Mouse (Mus musculus) intestine, embryonic 14.5 days (tissue): ENCODE measurements around the gene Scyl2. TPM values are rescaled to one million over a fixed set of nuclear protein-coding genes. Genes with fewer than 3 reads are reported as not detected.

ENCODE experiments used
- ATAC-seq: fragments of 200-750 bp; cut with Nextera tagmentation; replicated peaks from 2 replicates; pipeline ENCODE4 v1.8.0; 2017; ENCODE audit warnings: low read depth, moderate number of reproducible peaks, moderate TSS enrichment, moderate library complexity; ENCODE audit not compliant: low FRiP score, low TSS enrichment
- DNase-seq: peaks from one replicate; pipeline ENCODE4 v3.0.0-alpha.2; 2018; ENCODE audit warnings: low spot score
- H3K27ac ChIP-seq: fragments of 300-500 bp; sonication (generic); 2 replicates; pipeline ENCODE4 v1.5.1; 2014; ENCODE audit warnings: low read depth, mild to moderate bottlenecking, control low read depth
- H3K27me3 ChIP-seq: fragments of 300-500 bp; sonication (generic); replicated peaks from 2 replicates; pipeline ENCODE4 v1.6.1; 2014; ENCODE audit warnings: low read length, control low read depth; ENCODE audit not compliant: control insufficient read depth, insufficient read depth
- H3K36me3 ChIP-seq: fragments of 300-500 bp; sonication (generic); 2 replicates; pipeline ENCODE4 v1.6.1; 2014; ENCODE audit warnings: low read length, control low read depth; ENCODE audit not compliant: control insufficient read depth, insufficient read depth
- H3K4me1 ChIP-seq: fragments of 300-500 bp; sonication (generic); replicated peaks from 2 replicates; pipeline ENCODE4 v1.6.1; 2014; ENCODE audit warnings: low read length, control low read depth, mixed read lengths; ENCODE audit not compliant: control insufficient read depth, insufficient read depth
- H3K4me2 ChIP-seq: fragments of 300-500 bp; sonication (generic); 2 replicates; pipeline ENCODE4 v1.6.1; 2014; ENCODE audit warnings: low read length
- H3K4me3 ChIP-seq: fragments of 300-500 bp; sonication (generic); 2 replicates; pipeline ENCODE4 v1.5.1; 2014; ENCODE audit warnings: low read depth, low read length, control low read depth, mixed read lengths
- H3K9ac ChIP-seq: fragments of 300-500 bp; sonication (generic); 2 replicates; pipeline ENCODE4 v1.6.1; 2014; ENCODE audit warnings: mild to moderate bottlenecking, low read length
- H3K9me3 ChIP-seq: fragments of 300-500 bp; sonication (generic); 2 replicates; pipeline ENCODE4 v1.6.1; 2016; ENCODE audit warnings: low read length, control low read depth; ENCODE audit not compliant: control insufficient read depth
- WGBS: fragments of 180-500 bp; shearing (Covaris S2); extraction: QIAGEN DNeasy Blood & Tissue Kit; methylation state at CpG from one replicate; pipeline ENCODE4 v1.1.7; 2014; 5-methylcytosine and 5-hydroxymethylcytosine counted together
- polyA plus RNA-seq: library from polyadenylated mRNA; unstranded; fragments of >200 nt; fragmentation: Nextera tagmentation; extraction: Ambion mirVana; gene quantifications from 2 replicates; pipeline ENCODE4 v1.2.1, GENCODE M21; 2014

Scyl2 gene
- 14.3 and 14.5 TPM in 2 replicates for polyA plus RNA-seq

- ATAC-seq (peak; percentile 99), DNase-seq (peak; percentile 98)
- no peaks in the 10 kb centered on the region for H3K27me3 ChIP-seq
- WGBS: 4% methylated on average over 30 of the region's 31 CpGs
- H3K27ac ChIP-seq: peak within 1 kb of the TSS; percentile 59
- peak within 1 kb of the TSS; percentile 80 for H3K4me2 ChIP-seq
- no peaks in the 10 kb centered on the region for H3K9me3 ChIP-seq
- peaks cover 6% of the 10 kb centered on the region for H3K4me1 ChIP-seq
- H3K4me3 ChIP-seq: peak within 1 kb of the TSS; percentile 90
- peak within 1 kb of the TSS; percentile 86 for H3K9ac ChIP-seq
- no peaks in the 10 kb centered on the region for H3K36me3 ChIP-seq
Observed at GRCm38 (mm10) chr10:89686139-89686808, at the start of gene Scyl2. Gene Scyl2 (minus strand): TSS chr10:89686285.

GRCm38 (mm10) chr10:89732001-89732794 lies 46.1 kb upstream of the Scyl2 start, which contains the start of gene Actr6:
Gene Actr6 (minus strand): TSS chr10:89732295.
- peak within 1 kb of the TSS; percentile 67 for H3K9ac ChIP-seq
- DNase-seq (peak; percentile 96), ATAC-seq (peak; percentile 98)
- peaks cover 4% of the 10 kb centered on the region for H3K36me3 ChIP-seq
- no peaks in the 10 kb centered on the region for H3K9me3 ChIP-seq
- peak within 1 kb of the TSS; percentile 43; the same call in 1 of the 2 replicates for H3K27ac ChIP-seq
- peaks cover 4% of the 10 kb centered on the region; the same call in 1 of the 2 replicates for H3K4me1 ChIP-seq
- peak within 1 kb of the TSS; percentile 79 for H3K4me2 ChIP-seq
- WGBS: under 1% methylated on average over 49 of the region's 49 CpGs
- H3K4me3 ChIP-seq: peak within 1 kb of the TSS; percentile 87
- H3K27me3 ChIP-seq: no peaks in the 10 kb centered on the region

- ATAC-seq: no peak
Observed at GRCm38 (mm10) chr10:89731341-89731740, 45.3 kb upstream of the Scyl2 start.

GRCm38 (mm10) chr10:89730386-89730785 lies 44.3 kb upstream of the Scyl2 start:
- Histone ChIP-seq H3K4me2 (no peak overlapping the region), H3K9me3 (no peaks in the 10 kb centered on the region), H3K9ac (no peak overlapping the region), H3K27ac (no peak overlapping the region), H3K4me3 (no peak overlapping the region), H3K36me3 (peaks cover 19% of the 10 kb centered on the region), H3K4me1 (peaks cover 4% of the 10 kb centered on the region; the same call in 1 of the 2 replicates), H3K27me3 (no peaks in the 10 kb centered on the region)
- DNase-seq (no peak), ATAC-seq (no peak)
- WGBS: 83% methylated on average over 6 of the region's 6 CpGs

More at GRCm38 (mm10) chr10:89731341-89731740, 45.3 kb upstream of the Scyl2 start:
- no peaks in the 10 kb centered on the region for H3K27me3 ChIP-seq
- H3K4me1 ChIP-seq: peaks cover 4% of the 10 kb centered on the region; the same call in 1 of the 2 replicates
- no peak for DNase-seq
- no peak overlapping the region for H3K27ac ChIP-seq
- peak overlapping the region; percentile 87 for H3K4me3 ChIP-seq
- H3K9me3 ChIP-seq: no peaks in the 10 kb centered on the region
- peak overlapping the region; percentile 79 for H3K4me2 ChIP-seq
- 12% methylated on average over 5 of the region's 5 CpGs for WGBS
- H3K36me3 ChIP-seq: peaks cover 10% of the 10 kb centered on the region
- peak overlapping the region; percentile 67 for H3K9ac ChIP-seq

- Histone ChIP-seq H3K27ac (no peak overlapping the region), H3K9me3 (no peaks in the 10 kb centered on the region), H3K4me3 (no peak overlapping the region), H3K4me2 (no peak overlapping the region), H3K27me3 (no peaks in the 10 kb centered on the region), H3K9ac (no peak overlapping the region), H3K36me3 (peaks cover 52% of the 10 kb centered on the region), H3K4me1 (no peaks in the 10 kb centered on the region)
- WGBS: 90% methylated on average over 14 of the region's 14 CpGs
- ATAC-seq (no peak), DNase-seq (no peak)
Observed at GRCm38 (mm10) chr10:89722247-89723195, 36.4 kb upstream of the Scyl2 start.

GRCm38 (mm10) chr10:89720796-89721195 lies 34.7 kb upstream of the Scyl2 start:
- Histone ChIP-seq H3K4me1 (no peaks in the 10 kb centered on the region), H3K4me2 (no peak overlapping the region), H3K27ac (no peak overlapping the region), H3K9ac (no peak overlapping the region), H3K9me3 (no peaks in the 10 kb centered on the region), H3K27me3 (no peaks in the 10 kb centered on the region), H3K4me3 (no peak overlapping the region), H3K36me3 (peaks cover 51% of the 10 kb centered on the region)
- 82% methylated on average over 3 of the region's 3 CpGs for WGBS
- no peak for DNase-seq
- no peak for ATAC-seq

GRCm38 (mm10) chr10:89720252-89720651 lies 34.2 kb upstream of the Scyl2 start:
- H3K9me3 ChIP-seq: no peaks in the 10 kb centered on the region
- ATAC-seq (no peak), DNase-seq (no peak)
- H3K9ac ChIP-seq: no peak overlapping the region
- no peaks in the 10 kb centered on the region for H3K27me3 ChIP-seq
- H3K36me3 ChIP-seq: peaks cover 49% of the 10 kb centered on the region
- no peaks in the 10 kb centered on the region for H3K4me1 ChIP-seq
- H3K4me2 ChIP-seq: no peak overlapping the region
- no peak overlapping the region for H3K4me3 ChIP-seq
- no peak overlapping the region for H3K27ac ChIP-seq

- no peak overlapping the region for H3K4me3 ChIP-seq
- no peaks in the 10 kb centered on the region for H3K27me3 ChIP-seq
- H3K4me1 ChIP-seq: no peaks in the 10 kb centered on the region
- ATAC-seq: no peak
- peaks cover 54% of the 10 kb centered on the region for H3K36me3 ChIP-seq
- H3K4me2 ChIP-seq: no peak overlapping the region
- no peak overlapping the region for H3K27ac ChIP-seq
- WGBS: 83% methylated on average over 10 of the region's 10 CpGs
- no peaks in the 10 kb centered on the region for H3K9me3 ChIP-seq
- DNase-seq: no peak
- H3K9ac ChIP-seq: no peak overlapping the region
Observed at GRCm38 (mm10) chr10:89714910-89715309, 28.8 kb upstream of the Scyl2 start.
